Mouse (Mus musculus) erythroblast, embryonic 14.5 days (primary cell): Measurements from ENCODE around the gene Gm27235.

Experiments
- GATA1 ChIP-seq: IDR thresholded peaks from 2 replicates; pipeline ENCODE4 v1.6.1; 2012; ENCODE audit warnings: low read length, inconsistent platforms, mixed read lengths
- TAL1 ChIP-seq: IDR thresholded peaks from 3 replicates; pipeline ENCODE4 v1.6.1; 2012; ENCODE audit warnings: low read length, inconsistent platforms, mixed read lengths

GRCm38 (mm10) chr9:35790001-35790400 lies at the start of gene Gm27235, which contains the start of gene D730048I06Rik:
- TF ChIP-seq TAL1, result no peak
- no peak for TF ChIP-seq GATA1
